Mouse (Mus musculus): ENCODE results near the gene Ssb.

Gene Ssb

DNA sequence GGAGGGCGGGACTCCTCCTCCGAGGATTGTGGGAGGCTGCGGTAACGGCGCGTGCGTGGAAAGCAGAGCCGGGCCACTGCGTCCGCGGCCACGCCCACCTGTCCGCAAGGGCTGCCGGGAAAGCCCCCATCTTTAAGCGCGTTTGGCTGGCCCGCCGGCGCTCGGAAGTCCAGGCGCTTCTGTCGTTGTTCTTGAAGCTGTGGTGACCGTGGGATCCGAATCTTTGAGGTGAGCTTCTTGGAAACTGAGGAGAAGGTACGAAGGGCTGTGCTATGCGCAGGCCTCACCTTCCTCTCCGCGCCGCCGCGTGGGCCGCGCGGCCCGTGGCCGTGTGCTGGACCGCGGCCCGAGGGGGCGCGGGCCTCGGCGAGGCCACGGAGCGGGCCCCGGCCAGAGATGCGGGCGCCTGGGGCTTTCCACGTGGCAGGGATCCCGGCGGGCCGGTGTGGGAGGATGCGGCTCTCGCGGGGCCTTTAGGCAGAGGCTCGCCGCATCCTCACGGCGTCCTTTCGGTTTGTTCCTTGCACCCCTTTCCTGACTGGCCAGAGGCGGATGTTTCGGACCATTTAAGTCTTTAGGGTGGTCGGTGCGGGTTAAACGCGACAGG, at the start of gene Ssb:
Ssb (plus strand) TSS at position 78 of the 607 bp plus-strand sequence.
- DNase-seq (ENCODE audit: low read depth, low spot score) = peak; percentile 91

DNA sequence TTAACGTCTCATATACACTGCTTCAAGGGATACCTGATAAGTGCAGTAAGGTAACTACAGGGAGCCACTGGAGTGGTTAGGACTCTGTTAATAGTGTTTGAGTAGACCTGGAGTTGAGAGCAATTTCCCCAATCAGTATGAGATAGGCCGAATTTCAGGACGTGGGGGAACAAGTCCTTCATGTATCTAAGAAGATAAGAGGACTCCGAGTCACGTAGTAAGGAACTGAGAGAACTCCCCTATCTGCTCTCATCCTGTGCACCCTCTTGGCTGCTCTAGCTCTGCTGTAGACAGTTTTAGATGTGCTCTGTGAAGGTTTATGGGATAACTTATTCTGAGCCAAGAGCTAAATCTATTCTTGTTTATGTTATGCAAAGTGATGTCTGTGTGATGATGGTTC, 44.8 kb upstream of the Ssb start:
- DNase-seq (ENCODE audit: low read depth, low spot score) = no peak

- DNase-seq (ENCODE audit: low read depth, low spot score) = no peak
Observed at GRCm38 (mm10) chr2:69818350-69819085, 42.8 kb upstream of the Ssb start.

- no peak for DNase-seq (ENCODE audit: low read depth, low spot score)
Observed at GRCm38 (mm10) chr2:69820201-69820600, 41.2 kb upstream of the Ssb start.

- no peak for DNase-seq (ENCODE audit: low read depth, low spot score)
Observed at GRCm38 (mm10) chr2:69821711-69822110, 39.7 kb upstream of the Ssb start, which contains the start of gene Klhl23. Gene Klhl23 (plus strand): TSS chr2:69821944.

DNA sequence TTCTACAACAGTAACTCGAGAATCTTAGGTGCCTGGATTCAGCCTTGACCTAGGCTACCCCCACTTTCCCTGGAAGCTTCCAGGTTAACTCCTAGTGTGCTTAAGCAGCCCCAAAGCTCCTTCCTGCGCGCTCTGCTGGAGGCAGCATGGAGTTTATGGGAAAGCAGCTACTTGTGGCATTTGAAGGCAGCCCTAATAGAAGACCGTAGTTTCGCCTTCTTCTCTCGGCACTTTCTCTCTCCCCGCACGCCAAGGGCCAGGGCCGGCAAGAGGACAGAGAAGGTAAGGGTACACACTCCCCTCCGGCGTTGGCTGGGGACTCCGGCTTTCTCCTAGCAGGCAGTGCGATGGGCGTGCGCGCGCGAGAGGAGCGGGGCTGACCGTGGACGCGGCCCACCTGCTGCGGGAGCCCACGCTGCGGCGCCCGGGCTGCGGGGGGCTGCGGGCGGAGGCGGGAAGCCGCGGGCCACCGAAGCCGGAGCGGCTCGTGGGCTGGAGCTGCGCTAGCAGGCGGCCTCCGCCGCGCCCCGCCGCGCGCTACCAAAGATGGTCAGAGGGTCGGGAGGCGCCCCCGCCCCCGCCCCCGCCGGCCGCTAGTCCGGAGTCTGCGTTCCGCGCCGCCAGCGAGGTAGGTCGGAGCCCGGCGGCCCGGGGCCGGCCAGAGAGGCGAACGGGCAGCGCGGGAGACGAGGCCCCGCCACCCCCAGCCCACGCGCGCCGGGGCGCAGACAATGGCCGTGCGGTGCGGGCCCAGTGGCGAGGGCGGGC, 38.8 kb upstream of the Ssb start:
- peak; percentile 57 for DNase-seq (ENCODE audit: low read depth, low spot score)

- DNase-seq (ENCODE audit: low read depth, low spot score) = peak; percentile 48
Observed at GRCm38 (mm10) chr2:69823129-69823677, 38.2 kb upstream of the Ssb start.

GRCm38 (mm10) chr2:69825898-69826297, 35.5 kb upstream of the Ssb start:
- DNase-seq (ENCODE audit: low read depth, low spot score) = no peak

DNA sequence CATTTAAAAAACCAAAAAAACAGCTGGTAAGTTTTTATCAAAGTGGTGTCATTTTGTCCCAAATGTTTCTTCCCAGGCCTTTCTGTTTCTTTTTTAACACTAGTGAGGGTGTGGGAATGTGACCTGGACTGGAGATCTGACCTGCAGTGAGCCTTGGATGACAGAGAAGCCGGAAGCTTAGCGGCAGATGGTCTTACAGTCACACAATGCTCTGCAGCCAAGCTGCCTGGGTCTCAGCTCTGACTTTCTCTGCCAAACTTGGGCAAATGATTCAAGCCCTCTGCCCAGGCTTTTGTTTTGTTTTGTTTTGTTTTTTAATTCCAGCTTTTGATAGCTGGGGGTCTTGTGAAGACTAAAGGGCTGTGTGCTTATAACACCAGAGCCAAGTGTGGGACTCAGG, 35.0 kb upstream of the Ssb start:
- DNase-seq (ENCODE audit: low read depth, low spot score) = no peak

DNA sequence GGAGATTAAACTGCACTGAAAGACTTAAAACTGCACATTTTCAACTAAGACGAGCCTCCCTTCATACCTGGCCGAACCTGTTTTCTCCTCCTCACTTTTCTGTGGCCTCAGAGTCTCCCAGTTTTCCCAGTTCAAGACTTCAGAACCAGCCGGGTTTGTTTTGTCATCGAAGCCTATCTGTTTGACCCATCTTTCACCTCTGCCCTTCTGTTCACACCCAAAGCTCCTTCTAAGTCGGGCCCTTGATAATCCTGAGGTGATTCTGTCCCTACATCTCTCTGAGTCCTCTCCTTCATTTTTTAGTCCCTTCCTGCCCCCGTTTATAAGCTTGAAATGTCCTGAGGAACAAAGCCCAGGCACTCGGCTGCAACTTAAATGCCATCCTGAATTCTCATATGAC, 33.3 kb upstream of the Ssb start:
- no peak for DNase-seq (ENCODE audit: low read depth, low spot score)

DNA sequence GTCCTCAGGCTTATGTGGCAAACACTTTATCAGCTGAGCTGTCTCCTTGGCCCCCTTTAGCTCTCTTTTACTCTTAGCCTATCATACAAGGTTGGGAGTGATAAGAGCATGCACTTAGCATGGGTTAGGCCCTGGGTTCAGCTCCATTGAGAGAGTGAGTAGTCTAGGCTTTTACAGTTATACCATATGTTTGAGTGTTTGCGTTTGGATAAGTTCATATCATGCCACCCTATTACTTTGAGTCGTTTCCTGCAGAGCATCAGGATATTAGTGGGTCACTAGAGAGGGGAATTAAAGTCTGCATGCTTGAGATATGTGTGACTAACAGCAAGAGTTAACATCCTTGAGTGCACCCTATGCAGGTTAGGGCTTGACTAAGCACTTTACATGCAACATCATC, 31.7 kb upstream of the Ssb start:
- no peak for DNase-seq (ENCODE audit: low read depth, low spot score)

- DNase-seq (ENCODE audit: low read depth, low spot score) = no peak
Observed at GRCm38 (mm10) chr2:69830116-69830515, 31.2 kb upstream of the Ssb start.

- DNase-seq (ENCODE audit: low read depth, low spot score) = peak; percentile 52
Observed at GRCm38 (mm10) chr2:69837244-69837967, 24.0 kb upstream of the Ssb start.

DNA sequence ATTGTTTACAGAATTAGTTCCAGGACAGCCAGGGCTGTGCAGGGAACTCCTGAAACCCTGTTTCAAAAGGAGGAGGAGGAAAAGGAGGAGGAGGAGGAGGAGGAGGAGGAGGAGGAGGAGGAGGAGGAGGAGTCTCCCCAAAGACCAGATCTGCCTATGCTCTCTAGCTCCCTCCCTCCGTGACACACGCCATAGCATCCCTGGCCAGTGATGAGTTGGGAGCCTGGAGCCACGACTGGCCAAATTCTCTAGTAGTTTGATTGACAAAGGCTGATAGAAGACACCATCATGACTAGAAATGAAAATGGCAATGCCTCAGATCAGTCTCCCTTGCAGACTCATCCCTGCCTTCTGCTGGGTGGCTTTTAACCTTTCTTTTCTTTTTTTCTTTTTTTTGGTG, 23.4 kb upstream of the Ssb start:
- DNase-seq (ENCODE audit: low read depth, low spot score) = peak; percentile 76

- no peak for DNase-seq (ENCODE audit: low read depth, low spot score)
Observed at GRCm38 (mm10) chr2:69838707-69839106, 22.7 kb upstream of the Ssb start.

DNA sequence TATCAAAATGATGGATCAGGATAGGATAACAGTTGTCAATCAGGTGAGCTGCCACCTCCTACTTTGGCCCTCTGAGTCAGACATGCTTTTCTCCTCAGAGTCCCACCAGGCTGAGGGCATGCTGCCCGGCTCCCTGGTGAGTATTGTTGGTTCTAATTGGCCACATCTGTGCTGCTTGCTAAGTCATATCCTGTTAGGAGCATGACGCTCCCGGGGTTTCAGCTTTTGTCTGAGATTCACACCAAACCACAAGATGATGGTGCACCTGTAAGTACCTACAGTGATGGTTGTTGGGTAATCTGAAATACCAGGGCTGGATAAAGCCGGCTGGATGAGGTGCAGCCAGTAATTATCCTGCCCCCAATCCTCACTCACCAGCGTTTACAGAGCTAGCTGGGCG, 21.1 kb upstream of the Ssb start:
- DNase-seq (ENCODE audit: low read depth, low spot score) = no peak

DNA sequence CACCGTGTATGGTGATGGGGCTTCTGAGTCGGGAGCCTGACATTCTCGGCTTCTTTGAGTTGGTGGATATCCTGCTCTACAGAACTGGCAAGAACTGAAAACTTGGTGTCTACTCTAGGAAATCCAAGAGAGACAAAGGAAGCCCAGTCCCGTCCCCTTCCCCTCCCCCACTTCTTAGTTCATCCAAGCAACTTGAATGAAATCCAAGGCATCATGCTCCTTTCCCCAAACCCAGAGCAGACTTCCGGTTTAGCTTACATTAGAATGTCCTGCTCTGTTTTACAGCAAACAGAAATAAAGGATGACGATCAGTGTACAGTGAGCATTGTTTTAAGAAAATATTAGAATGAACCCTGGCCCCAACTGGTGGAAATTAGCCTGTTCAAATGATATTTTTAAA, 12.1 kb upstream of the Ssb start:
- no peak for DNase-seq (ENCODE audit: low read depth, low spot score)

DNA sequence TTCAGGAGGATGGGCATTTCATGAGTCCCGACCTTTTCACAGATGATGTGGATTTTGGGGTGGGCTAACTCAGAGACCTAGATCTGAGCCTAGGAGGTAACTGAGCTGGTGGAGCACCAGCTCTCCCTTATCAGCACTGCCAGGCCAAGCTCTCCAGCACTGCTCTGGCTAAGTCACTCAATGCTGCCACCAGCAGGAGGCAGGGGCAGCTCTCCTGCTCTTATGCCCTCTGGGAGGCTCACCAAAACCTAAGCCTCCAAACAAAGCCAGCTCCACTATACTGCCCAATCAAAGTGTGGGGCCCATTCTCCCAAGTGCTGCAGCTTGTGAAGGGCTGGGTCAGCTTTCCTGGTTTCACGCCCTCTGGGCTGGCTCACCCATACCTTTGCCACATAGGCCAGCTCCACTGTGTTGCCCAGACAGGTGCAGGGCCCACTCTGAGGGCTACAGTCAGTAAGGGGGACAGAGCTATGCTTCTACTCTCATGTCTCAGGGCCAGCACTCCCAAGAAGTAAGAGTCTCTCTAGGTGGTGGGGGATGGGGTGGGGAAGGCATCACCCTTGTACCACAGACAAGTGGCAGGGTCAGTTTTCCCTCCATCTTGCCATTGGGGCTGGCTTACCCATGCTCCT, 9.8 kb upstream of the Ssb start:
- no peak for DNase-seq (ENCODE audit: low read depth, low spot score)

GRCm38 (mm10) chr2:69856392-69856791, 5.0 kb upstream of the Ssb start:
- DNase-seq (ENCODE audit: low read depth, low spot score) = no peak

DNA sequence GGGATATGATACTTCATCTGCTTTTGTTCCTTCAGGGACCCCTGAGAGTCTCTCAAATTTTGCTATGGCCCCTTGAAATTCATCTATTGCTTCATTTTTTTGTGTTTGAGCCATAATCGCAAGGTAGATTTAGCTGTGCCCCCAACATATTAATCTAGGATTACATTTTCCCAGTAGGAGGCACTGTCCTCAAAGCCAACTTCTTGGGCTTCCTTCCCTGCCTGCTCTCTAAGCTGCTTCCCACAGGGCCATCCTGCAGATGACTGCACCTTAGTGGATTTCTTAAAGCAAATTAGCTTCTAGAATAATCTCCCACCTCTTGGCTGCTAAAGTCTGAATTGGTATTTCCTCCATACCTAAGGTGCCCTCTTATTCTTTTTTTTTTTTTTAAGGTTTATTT, 3.5 kb upstream of the Ssb start:
- peak; percentile 34 for DNase-seq (ENCODE audit: low read depth, low spot score)

- DNase-seq (ENCODE audit: low read depth, low spot score) = peak; percentile 54
Observed at GRCm38 (mm10) chr2:69860972-69861452, 350 bp upstream of the Ssb start.
